In the genomic region with DNA sequence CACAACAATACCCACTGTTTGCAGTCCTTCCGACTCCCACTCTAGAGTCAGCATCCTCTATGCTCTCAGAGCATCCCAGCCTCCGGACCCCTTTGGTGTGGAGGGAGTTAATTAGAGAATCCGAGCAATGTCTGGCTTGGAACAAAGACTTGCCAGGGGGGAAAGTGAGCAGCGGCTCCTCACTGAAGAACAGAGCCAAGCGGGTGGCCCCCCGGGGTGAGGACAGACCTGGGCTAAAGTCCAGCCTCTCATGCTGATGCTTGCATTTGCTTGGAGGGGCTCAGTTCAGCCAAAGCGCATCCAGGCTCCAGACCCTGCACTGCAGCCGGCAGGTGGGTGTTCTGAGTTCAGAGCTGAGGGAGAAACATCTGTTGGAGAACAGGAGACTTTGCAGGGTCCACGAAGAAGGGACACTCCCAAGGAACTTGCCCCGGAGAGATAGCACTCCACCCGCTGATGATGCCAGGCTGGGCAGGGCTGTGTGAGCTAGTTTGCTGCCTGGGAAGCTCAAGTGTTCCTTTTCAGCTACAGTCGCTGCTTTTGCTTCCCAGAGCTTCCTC, we compare ENCODE assay signal across 8 mouse cellular contexts.
DNase-seq lines count a peak whose midpoint lies in the region; ATAC-seq and TF ChIP-seq lines count a peak whose summit lies in the region.

No protein-coding gene starts in this region.

- H3K4me1 ChIP-seq in E14TG2a.4 (replicated peaks; ENCODE audit: low read depth, low read length): peaks cover 23% of the 10 kb centered on the region
- 0 out of 2 replicates have a peak, but pooled peaks cover 12% of the 10 kb centered on the region for H3K4me1 ChIP-seq in embryonic facial prominence, embryonic 12.5 days
- peaks cover 15% of the 10 kb centered on the region for H3K4me1 ChIP-seq in limb, embryonic 12.5 days (replicated peaks)

- H3K9ac ChIP-seq in embryonic facial prominence, embryonic 12.5 days: no peak overlapping the region
- H3K9ac ChIP-seq in limb, embryonic 12.5 days (replicated peaks): peak overlapping the region; percentile 24; the same call in 1 of the 2 replicates

- peak; percentile 67 for ATAC-seq in frontal cortex, adult (ENCODE audit: low TSS enrichment)
- peak; percentile 47; the same call in 1 of the 2 replicates for ATAC-seq in embryonic facial prominence, embryonic 12.5 days (ENCODE audit: insufficient number of reproducible peaks, insufficient read depth, low FRiP score, low TSS enrichment)
- ATAC-seq in limb, embryonic 12.5 days (ENCODE audit: insufficient number of reproducible peaks, insufficient read depth, low FRiP score, low TSS enrichment, low read depth): 0 out of 2 replicates have a peak, but pooled peaks have one; percentile 26
- ATAC-seq in erythroblast, adult 5-6 weeks (replicated peaks; ENCODE audit: low FRiP score, poor library complexity, severe bottlenecking): no peak

- no peak for DNase-seq in frontal cortex, postnatal 36 days (ENCODE audit: low spot score in 2 of 2)
- DNase-seq in urinary bladder, postnatal 14 days (ENCODE audit: low spot score): no peak
- DNase-seq in right cerebral cortex, postnatal 10 days (ENCODE audit: low spot score in 2 of 2): no peak

- under 1% methylated on average over 12 of the region's 12 CpGs for WGBS in embryonic facial prominence, embryonic 12.5 days
- WGBS in limb, embryonic 12.5 days: 3% methylated on average over 12 of the region's 12 CpGs

- H3K27ac ChIP-seq in embryonic facial prominence, embryonic 12.5 days: no peak overlapping the region
- H3K27ac ChIP-seq in limb, embryonic 12.5 days: no peak overlapping the region

- H3K36me3 ChIP-seq in E14TG2a.4 (ENCODE audit: insufficient read depth, low read length): no peaks in the 10 kb centered on the region
- no peaks in the 10 kb centered on the region for H3K36me3 ChIP-seq in embryonic facial prominence, embryonic 12.5 days
- H3K36me3 ChIP-seq in limb, embryonic 12.5 days: no peaks in the 10 kb centered on the region

- peak overlapping the region; percentile 51 for H3K4me3 ChIP-seq in E14TG2a.4 (replicated peaks; ENCODE audit: low read length)
- peak overlapping the region; percentile 22; the same call in 1 of the 2 replicates for H3K4me3 ChIP-seq in embryonic facial prominence, embryonic 12.5 days
- H3K4me3 ChIP-seq in limb, embryonic 12.5 days (replicated peaks): peak overlapping the region; percentile 33

- H3K27me3 ChIP-seq in E14TG2a.4 (ENCODE audit: insufficient read depth, low read length): peaks cover 3% of the 10 kb centered on the region
- H3K27me3 ChIP-seq in embryonic facial prominence, embryonic 12.5 days: 0 out of 2 replicates have a peak, but pooled peaks cover 7% of the 10 kb centered on the region
- no peaks in the 10 kb centered on the region; the same call in 1 of the 2 replicates for H3K27me3 ChIP-seq in limb, embryonic 12.5 days

- peak overlapping the region; percentile 53 for H3K4me2 ChIP-seq in embryonic facial prominence, embryonic 12.5 days (replicated peaks)
- H3K4me2 ChIP-seq in limb, embryonic 12.5 days: peak overlapping the region; percentile 65

- no peak for TF ChIP-seq CTCF in E14TG2a.4 (conservative IDR thresholded peaks at IDR 0.05; ENCODE audit: low read length)

- no peaks in the 10 kb centered on the region for H3K9me3 ChIP-seq in E14TG2a.4 (ENCODE audit: low read length)
- H3K9me3 ChIP-seq in embryonic facial prominence, embryonic 12.5 days: no peaks in the 10 kb centered on the region
- H3K9me3 ChIP-seq in limb, embryonic 12.5 days: no peaks in the 10 kb centered on the region
